Mouse (Mus musculus) cerebellum, adult 11 months (tissue): ENCODE results near the gene Tma16.

ENCODE experiments used
- DNase-seq: peaks from one replicate; pipeline ENCODE4 v3.0.0; 2022

The Tma16 gene

DNA sequence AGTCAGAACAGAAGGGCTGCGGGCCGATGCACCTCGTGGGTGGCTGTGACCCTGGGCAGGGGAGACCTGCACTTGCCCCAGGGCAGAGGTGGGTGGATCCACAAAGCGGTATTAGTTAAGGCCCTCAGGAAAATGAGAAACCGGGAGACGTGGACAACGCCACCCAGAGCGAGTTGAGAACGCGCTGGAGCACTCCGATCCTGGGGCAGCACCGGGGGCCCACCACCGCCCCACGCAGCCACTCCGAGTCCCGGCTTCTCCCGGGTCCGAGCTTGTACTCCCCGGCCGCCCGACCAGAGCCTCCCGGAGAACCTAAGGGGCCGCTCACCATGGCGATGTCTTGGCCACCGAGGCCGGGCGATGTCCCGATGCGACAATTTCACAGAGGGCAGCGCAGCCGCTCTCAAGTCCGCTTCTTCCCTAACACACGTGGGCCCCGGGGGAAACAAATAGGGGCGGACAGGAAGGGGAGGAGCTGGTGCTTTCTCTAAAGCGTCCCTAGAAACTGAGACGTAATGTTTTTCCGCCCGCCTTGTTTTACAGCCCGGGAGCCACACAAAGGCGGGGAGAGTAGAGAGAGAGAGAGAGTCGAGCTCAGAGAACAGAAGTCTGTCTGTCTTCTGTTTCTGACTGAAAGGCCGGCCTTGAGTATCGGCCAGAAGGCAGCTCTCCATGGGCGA is at the start of gene Tma16:
TSS of gene Tma16 (minus strand) at position 447 of the 680 bp plus-strand sequence.
- peak; percentile 74 for DNase-seq

DNA sequence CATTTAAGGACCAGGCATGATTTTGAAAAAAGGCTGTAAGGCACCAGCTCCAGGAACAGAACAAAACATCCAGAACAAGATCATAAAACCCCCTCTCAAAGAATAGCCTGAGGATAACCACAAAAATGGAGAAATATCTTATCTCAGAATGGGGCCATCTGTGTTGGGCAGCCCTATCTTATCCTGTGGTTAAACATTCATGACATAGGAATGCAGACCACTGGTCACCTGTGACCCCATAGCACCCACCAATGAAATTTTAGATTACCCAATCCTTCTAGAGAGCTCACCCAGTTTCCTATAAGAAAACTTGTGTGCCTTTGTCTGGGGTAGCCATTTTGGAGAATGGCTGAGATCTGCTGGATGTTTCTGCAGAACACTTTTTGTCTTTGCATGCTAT is 34.2 kb upstream of the Tma16 start:
- no peak for DNase-seq

DNA sequence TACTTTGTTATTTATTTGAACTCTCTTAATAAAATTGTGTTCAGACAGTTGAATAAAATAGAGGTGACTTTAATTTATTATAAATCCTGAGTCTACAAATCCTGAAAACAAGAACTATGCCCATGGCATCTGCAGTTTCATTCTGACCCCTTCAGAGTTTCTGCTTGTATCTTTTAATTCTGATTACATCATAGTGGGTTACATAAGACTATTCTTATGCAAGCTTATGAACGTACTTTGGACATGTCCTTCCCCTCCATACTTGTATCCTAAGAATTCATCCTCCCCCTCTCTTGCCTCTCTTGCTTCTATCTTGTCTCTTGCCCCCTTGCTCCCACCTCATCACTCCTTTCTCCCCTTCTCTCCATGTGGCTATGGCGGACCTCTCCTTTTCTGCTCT is 32.8 kb upstream of the Tma16 start:
- DNase-seq = no peak

DNA sequence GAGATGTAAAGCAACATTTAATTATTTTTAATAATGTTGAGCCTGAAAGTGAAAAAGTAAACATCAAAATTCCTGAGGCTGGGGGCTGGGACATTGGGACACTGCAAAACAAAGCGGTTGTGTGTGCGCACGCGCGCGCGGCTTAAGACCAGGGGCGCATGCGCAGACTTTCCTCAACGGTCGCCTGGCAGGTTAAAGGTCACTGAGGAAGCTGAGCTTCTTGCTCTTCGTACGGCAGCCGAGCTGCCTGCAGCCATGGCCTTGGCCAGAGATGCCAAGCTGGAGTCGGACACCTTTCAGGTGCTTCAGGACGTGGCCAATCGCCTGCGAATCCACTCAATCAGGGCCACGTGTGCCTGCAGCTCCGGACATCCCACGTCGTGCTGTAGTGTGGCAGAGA is 25.2 kb upstream of the Tma16 start, which contains the start of gene Tktl2:
TSS of gene Tktl2 (plus strand) at position 220 of the 400 bp plus-strand sequence.
- no peak for DNase-seq

- DNase-seq = no peak
Observed at GRCm38 (mm10) chr8:66503381-66503780, 17.1 kb upstream of the Tma16 start.

DNA sequence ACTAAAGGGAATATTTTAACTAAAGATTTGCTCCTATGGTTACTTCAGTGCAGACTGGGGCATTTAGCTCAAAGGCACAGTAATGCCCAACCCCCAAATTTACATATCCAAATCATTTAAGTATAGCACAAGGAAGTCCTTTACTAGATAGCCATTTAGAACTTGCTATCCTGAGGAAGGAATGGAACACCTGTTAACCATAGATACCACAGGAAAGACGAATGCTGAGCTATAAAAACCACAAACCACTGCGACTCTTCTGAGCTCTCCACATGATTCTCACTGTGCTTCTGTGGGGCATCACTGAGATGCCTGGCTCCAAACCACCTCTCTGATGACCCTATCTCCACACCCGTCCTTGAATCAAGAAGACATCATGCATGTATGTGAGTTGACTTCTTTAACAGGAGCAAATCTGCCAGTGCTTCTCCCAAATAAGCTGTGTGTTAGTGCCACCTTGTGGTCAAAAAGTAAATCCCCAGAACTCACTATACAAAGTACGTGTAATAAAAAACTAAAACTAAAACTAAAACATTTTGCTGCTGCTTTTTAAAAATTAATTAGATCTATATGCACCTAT is 10.8 kb upstream of the Tma16 start:
- no peak for DNase-seq

GRCm38 (mm10) chr8:66495726-66496125 is 9.4 kb upstream of the Tma16 start:
- DNase-seq = peak; percentile 35

- no peak for DNase-seq
Observed at GRCm38 (mm10) chr8:66494496-66494895, 8.2 kb upstream of the Tma16 start.

GRCm38 (mm10) chr8:66490624-66491023 is 4.3 kb upstream of the Tma16 start:
- DNase-seq = no peak

DNA sequence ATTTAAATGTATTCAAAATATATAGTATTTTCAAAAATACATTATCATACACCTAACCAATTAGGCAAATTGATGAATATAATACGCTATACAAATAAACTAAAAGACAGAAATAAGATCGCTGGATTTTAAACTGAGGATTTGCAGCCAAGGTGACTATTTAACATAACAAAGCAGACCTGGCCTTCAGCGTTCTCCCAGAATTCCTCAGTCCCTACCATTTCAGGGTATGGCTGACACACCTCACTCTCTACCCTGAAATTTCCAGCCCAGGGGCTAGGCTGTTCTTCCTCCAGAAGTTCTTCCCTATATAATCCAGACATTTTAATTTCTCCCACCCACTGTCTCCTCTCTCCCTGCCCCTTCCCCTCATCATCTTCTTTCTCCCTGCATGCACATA is 2.2 kb upstream of the Tma16 start:
- DNase-seq = no peak

GRCm38 (mm10) chr8:66476880-66477279 is 9.4 kb downstream of the Tma16 start:
- DNase-seq = no peak

GRCm38 (mm10) chr8:66469821-66470220 is 16.5 kb downstream of the Tma16 start:
- DNase-seq = no peak

DNA sequence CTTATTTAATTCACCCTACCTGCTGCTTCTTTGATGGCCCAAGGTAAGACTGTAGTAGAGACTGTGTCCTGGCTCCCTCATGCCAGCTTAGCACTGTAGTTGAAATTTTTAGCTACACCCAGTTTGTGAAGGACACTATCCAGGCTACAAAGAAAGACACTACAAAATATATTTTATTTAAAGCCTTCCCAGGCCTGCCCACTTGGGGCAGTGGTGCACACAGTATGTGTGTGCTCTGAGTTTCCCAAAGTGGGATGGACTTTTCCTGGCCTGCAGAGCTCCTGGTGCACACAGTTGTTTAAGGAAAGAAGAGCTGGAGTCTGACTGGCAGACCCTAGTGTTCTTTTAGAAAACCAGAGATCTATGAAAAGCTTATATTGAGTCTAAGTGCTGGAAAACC is 29.3 kb downstream of the Tma16 start:
- no peak for DNase-seq

DNA sequence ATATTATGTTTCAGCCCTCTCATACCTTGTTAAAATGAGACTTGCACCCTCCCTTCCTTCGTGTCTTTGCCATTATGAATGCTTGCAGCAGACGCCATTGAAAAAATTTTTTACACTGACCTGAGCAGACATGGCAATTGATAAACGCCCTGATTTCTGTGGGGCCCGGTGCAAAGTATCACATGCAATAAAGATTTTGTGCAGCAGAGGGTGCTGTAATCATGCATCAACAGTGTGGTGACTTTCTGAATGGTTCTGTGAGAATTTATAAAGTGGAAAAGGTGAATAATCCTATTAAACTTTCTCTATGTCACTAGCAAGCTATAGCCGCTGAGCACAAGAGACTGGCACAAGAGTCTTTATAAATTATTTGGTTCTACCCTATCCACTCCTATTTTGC is 35.6 kb downstream of the Tma16 start:
- no peak for DNase-seq

- DNase-seq = no peak
Observed at GRCm38 (mm10) chr8:66445351-66445750, 41.0 kb downstream of the Tma16 start.

- no peak for DNase-seq
Observed at GRCm38 (mm10) chr8:66444141-66444540, 42.2 kb downstream of the Tma16 start.

- DNase-seq = no peak
Observed at GRCm38 (mm10) chr8:66442778-66443177, 43.6 kb downstream of the Tma16 start.

DNA sequence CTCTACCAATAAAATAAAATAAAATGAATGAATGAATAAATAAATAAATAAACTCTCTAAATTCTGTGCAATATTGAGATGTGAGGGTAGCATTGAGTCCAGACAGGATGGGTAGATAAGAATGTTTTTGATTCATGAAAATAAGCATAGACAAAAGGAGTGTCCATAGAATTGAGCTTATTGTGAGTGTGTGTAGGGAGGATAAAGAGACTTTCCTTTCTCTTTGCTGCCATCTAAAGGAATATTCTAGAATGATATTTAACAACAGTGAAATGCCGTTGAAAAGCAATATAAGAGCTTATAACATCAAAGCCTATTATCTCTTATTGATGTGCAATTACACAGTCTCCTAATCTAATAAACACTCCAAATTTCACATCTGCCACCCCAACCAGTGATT is 45.2 kb downstream of the Tma16 start:
- no peak for DNase-seq

GRCm38 (mm10) chr8:66438468-66438867 is 47.9 kb downstream of the Tma16 start:
- DNase-seq = no peak

- DNase-seq = no peak
Observed at GRCm38 (mm10) chr8:66437929-66438328, 48.4 kb downstream of the Tma16 start.

DNA sequence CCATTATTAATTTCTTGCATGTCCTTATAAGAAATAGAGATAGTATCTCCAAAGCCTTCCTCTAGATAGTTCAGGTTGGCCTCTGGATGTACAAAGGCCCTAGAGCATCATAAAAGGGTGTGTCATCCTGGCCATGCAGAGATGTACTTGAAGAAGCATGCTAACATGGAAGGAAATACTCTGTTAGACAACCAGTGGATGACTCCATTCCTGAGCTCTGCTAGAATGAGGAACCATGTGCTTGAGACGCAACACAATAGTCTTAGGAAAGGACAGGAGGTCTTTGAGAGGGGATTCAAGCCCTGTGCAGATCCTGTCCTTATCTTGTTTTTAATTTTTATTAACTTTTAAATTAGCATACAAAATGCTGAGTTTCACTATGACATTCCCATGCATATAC is 49.5 kb downstream of the Tma16 start:
- DNase-seq = no peak

- DNase-seq = no peak
Observed at GRCm38 (mm10) chr8:66433577-66433976, 52.8 kb downstream of the Tma16 start.

GRCm38 (mm10) chr8:66430639-66431038 is 55.7 kb downstream of the Tma16 start:
- DNase-seq = no peak
